Mouse (Mus musculus) E14TG2a.4 (cell line): ENCODE results near the gene Nkiras2.

Experiments used
- CTCF ChIP-seq: conservative IDR thresholded peaks from 2 replicates; pipeline ENCODE4 v1.5.1; 2014; ENCODE audit warnings: low read length
- NANOG ChIP-seq: IDR thresholded peaks from 2 replicates; pipeline ENCODE4 v1.6.1; 2014; ENCODE audit warnings: borderline replicate concordance, low read length, mixed read lengths
- POU5F1 ChIP-seq: IDR thresholded peaks from 2 replicates; pipeline ENCODE4 v1.6.1; 2014; ENCODE audit warnings: low read length, borderline replicate concordance

- TF ChIP-seq CTCF (no peak), POU5F1 (no peak), NANOG (no peak)
These were observed 33.9 kb upstream of the Nkiras2 start for GRCm38 (mm10) chr11:100585148-100585547.
